Mouse (Mus musculus) E14TG2a.4 (cell line): Measurements from ENCODE around the gene Ccdc57.
"Not testable (repeated sequence)": the region's sequence is repeated elsewhere in the genome, so short reads cannot be mapped to it uniquely, and the experiment has no call there.

Experiments used
- H3K27me3 ChIP-seq: 2 replicates; pipeline ENCODE4 v1.6.1; 2014; ENCODE audit warnings: low read length, control low read depth; ENCODE audit not compliant: insufficient read depth
- H3K36me3 ChIP-seq: 2 replicates; pipeline ENCODE4 v1.6.1; 2014; ENCODE audit warnings: low read length, control low read depth; ENCODE audit not compliant: insufficient read depth
- H3K4me1 ChIP-seq: replicated peaks from 2 replicates; pipeline ENCODE4 v1.6.1; 2014; ENCODE audit warnings: low read depth, low read length, control low read depth
- H3K4me3 ChIP-seq: replicated peaks from 2 replicates; pipeline ENCODE4 v1.5.1; 2014; ENCODE audit warnings: mild to moderate bottlenecking, low read length
- H3K9me3 ChIP-seq: 2 replicates; pipeline ENCODE4 v1.6.1; 2014; ENCODE audit warnings: low read length, control low read depth
- CTCF ChIP-seq: conservative IDR thresholded peaks from 2 replicates; pipeline ENCODE4 v1.5.1; 2014; ENCODE audit warnings: low read length
- NANOG ChIP-seq: IDR thresholded peaks from 2 replicates; pipeline ENCODE4 v1.6.1; 2014; ENCODE audit warnings: borderline replicate concordance, low read length, mixed read lengths
- POU5F1 ChIP-seq: IDR thresholded peaks from 2 replicates; pipeline ENCODE4 v1.6.1; 2014; ENCODE audit warnings: low read length, borderline replicate concordance

Ccdc57 gene

DNA sequence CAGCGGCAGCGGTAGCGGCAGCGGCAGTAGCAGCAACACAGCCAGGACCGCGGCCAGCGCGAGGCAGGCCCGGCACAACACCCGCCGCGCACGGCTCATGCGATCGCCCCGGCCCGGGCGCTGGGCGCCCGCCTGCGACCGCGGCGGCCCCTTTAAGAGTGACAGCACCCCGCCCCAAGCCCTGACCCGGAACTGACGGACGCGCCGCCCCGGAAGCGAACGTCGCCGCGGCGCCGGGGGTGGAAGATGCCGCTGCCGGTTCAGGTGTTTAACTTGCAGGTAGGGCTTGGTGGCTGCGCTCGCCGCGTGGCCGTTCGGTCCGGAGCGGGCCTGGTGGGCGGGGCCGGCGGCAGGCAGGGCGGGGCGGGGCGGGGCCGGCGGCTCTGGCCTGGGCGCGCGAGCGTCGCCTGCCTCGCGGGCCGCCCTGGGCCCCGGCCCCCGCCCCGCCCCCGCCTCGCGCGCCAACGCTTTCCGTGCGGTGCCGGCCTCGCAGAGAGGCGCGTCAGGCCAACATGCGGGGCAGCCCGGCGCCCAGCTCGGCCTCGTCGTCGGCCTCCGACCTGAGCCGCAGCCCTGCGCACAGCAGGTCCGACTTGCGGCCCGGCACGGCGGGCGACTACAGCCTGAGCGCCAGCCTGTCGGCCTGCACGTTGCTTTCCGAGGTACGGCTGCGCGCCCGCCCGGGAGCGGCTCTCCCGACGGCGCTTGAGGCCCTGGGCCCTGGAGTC is 148.4 kb downstream of the Ccdc57 start, which contains the start of the genes Rfng and Gps1:
TSS of gene Rfng (minus strand) at position 144 of the 728 bp plus-strand sequence.
TSS of gene Gps1 (plus strand) at position 209 of the 728 bp plus-strand sequence.
- TF ChIP-seq CTCF (no peak), NANOG (no peak), POU5F1 (no peak)
- H3K27me3 ChIP-seq, result no peaks in the 10 kb centered on the region
- peak within 1 kb of the TSS; percentile 95 for H3K4me3 ChIP-seq
- no peaks in the 10 kb centered on the region for H3K9me3 ChIP-seq
- peaks cover 71% of the 10 kb centered on the region for H3K4me1 ChIP-seq
- H3K36me3 ChIP-seq, result peaks cover 68% of the 10 kb centered on the region

DNA sequence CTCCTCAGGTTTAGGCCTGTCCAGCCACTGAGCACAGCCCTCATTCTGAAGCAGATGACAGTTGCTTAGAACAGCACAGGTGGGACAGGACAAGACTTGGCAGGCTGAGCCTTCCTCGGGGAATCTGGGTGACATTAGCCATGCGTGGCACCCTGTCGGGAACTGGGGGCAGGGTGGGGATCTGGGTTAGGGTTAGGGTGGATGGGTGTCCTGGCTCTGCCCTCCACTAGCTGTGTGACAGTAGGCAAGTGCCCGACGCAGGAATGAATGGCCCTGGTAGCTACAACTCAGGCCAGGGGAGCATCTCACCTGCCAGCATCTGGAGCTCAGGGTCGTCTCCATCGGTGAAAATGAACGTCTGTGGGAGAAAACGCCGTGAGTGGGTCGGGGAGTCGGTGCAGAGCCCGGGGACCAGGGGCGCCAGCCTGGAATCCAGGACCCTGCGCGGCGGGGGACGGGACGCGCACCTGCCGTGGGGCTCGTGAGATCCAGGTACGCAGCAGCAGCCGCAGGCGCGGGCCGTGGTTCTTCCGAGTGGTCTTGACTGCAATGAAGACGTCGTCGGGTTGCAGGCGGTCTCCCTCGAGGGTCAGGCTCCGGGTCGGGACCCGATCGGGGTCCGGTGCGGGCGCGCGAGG is 149.1 kb downstream of the Ccdc57 start:
- Histone ChIP-seq H3K27me3 (no peaks in the 10 kb centered on the region), H3K4me1 (peaks cover 78% of the 10 kb centered on the region), H3K4me3 (peak overlapping the region; percentile 95), H3K36me3 (peaks cover 67% of the 10 kb centered on the region), H3K9me3 (no peaks in the 10 kb centered on the region)
- TF ChIP-seq CTCF (no peak), POU5F1 (no peak), NANOG (no peak)

- H3K36me3 ChIP-seq, result peaks cover 48% of the 10 kb centered on the region
- H3K4me1 ChIP-seq, result peaks cover 87% of the 10 kb centered on the region
- not testable (repeated sequence) for H3K9me3 ChIP-seq, H3K27me3 ChIP-seq
- 0 out of 2 replicates have a peak overlapping the region, but pooled peaks have one; percentile 95 for H3K4me3 ChIP-seq
These were observed 151.3 kb downstream of the Ccdc57 start for GRCm38 (mm10) chr11:120781361-120781760.

DNA sequence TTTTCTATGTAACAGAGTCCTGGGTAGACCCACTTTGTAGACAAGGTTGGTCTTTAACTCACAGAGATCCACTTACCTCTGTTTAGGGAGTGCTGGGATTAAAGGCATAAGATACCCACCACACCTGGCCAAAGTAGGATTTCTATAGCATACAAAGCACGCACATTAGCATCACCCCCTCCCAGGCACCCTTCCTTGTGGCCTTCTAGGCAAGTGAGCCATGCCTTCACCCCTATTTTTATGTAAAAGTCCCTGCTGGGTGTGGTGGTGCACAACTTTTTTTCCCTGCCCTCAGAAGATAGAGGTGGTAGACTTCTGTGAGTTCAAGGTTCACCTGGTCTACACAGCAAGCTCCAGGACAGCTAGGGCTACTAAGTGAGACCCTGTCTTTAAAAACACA is 152.8 kb downstream of the Ccdc57 start:
- Histone ChIP-seq H3K4me1 (peaks cover 82% of the 10 kb centered on the region), H3K4me3 (peak overlapping the region; percentile 46), H3K27me3 (no peaks in the 10 kb centered on the region), H3K9me3 (no peaks in the 10 kb centered on the region), H3K36me3 (peaks cover 35% of the 10 kb centered on the region)
- TF ChIP-seq POU5F1 (no peak), NANOG (no peak), CTCF (no peak)

DNA sequence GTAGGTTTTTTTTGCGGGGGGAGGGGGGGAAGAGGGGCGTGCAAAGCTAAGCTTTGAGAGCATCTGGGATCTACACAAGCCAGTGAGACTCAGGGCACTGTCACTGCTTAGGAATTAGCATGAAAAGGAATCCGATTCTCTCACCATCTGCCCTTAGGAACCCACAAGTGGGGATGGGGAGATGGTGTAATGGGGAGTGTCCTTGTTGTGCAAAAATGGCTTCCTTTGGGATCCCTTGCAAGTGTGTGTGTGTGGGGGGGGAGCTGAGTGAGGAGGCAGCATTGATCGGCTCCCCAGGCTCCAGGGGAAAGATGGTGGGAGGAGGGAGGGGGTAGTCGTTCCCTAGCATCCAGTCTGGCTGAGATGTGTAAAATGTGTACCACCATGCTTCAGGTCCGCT is 155.5 kb downstream of the Ccdc57 start:
- H3K4me3 ChIP-seq, result peak overlapping the region; percentile 17; the same call in 1 of the 2 replicates
- peaks cover 65% of the 10 kb centered on the region for H3K4me1 ChIP-seq
- H3K36me3 ChIP-seq, result peaks cover 26% of the 10 kb centered on the region
- no peaks in the 10 kb centered on the region for H3K27me3 ChIP-seq
- H3K9me3 ChIP-seq, result no peaks in the 10 kb centered on the region
- TF ChIP-seq NANOG (no peak), POU5F1 (no peak), CTCF (no peak)
